Mouse (Mus musculus) lung, embryonic 14.5 days (tissue): Measurements from ENCODE around the gene Glod5. TPM values are rescaled to one million over a fixed set of nuclear protein-coding genes. Genes with fewer than 3 reads are reported as not detected.

Experiments used
- ATAC-seq: fragments of 200-750 bp; cut with Nextera tagmentation; 2 replicates; pipeline ENCODE4 v1.8.0; 2017; ENCODE audit warnings: mild to moderate bottlenecking, moderate TSS enrichment, moderate library complexity; ENCODE audit not compliant: insufficient read depth
- DNase-seq: peaks from one replicate; pipeline ENCODE4 v3.0.0-alpha.2; 2015
- H3K27ac ChIP-seq: fragments of 300-500 bp; sonication (generic); 2 replicates; pipeline ENCODE4 v1.5.1; 2014; ENCODE audit warnings: low read depth, mild to moderate bottlenecking, moderate library complexity
- H3K27me3 ChIP-seq: fragments of 300-500 bp; sonication (generic); 2 replicates; pipeline ENCODE4 v1.6.1; 2014; ENCODE audit warnings: low read length, control low read depth; ENCODE audit not compliant: insufficient read depth
- H3K36me3 ChIP-seq: fragments of 300-500 bp; sonication (generic); 2 replicates; pipeline ENCODE4 v1.6.1; 2014; ENCODE audit warnings: control low read depth; ENCODE audit not compliant: insufficient read depth
- H3K4me1 ChIP-seq: fragments of 300-500 bp; sonication (generic); 2 replicates; pipeline ENCODE4 v1.6.1; 2014; ENCODE audit warnings: antibody characterized with exemption, control low read depth; ENCODE audit not compliant: insufficient read depth
- H3K4me2 ChIP-seq: fragments of 300-500 bp; sonication (generic); 2 replicates; pipeline ENCODE4 v1.6.1; 2014; ENCODE audit warnings: mild to moderate bottlenecking
- H3K4me3 ChIP-seq: fragments of 300-500 bp; sonication (generic); 2 replicates; pipeline ENCODE4 v1.5.1; 2014; ENCODE audit warnings: low read depth, low read length
- H3K9ac ChIP-seq: fragments of 300-500 bp; sonication (generic); 2 replicates; pipeline ENCODE4 v1.6.1; 2014
- H3K9me3 ChIP-seq: fragments of 300-500 bp; sonication (generic); 2 replicates; pipeline ENCODE4 v1.6.1; 2016; ENCODE audit warnings: low read depth, low read length, control low read depth
- CTCF ChIP-seq: IDR thresholded peaks from 2 replicates; pipeline ENCODE4 v1.5.1; 2016; ENCODE audit warnings: antibody characterized with exemption, low read depth
- WGBS: fragments of 180-500 bp; shearing (Covaris S2); extraction: QIAGEN DNeasy Blood & Tissue Kit; methylation state at CpG from one replicate; pipeline ENCODE4 v1.1.7; 2014; 5-methylcytosine and 5-hydroxymethylcytosine counted together
- polyA plus RNA-seq: library from polyadenylated mRNA; unstranded; fragments of >200 nt; fragmentation: Nextera tagmentation; extraction: Ambion mirVana; gene quantifications from 2 replicates; pipeline ENCODE4 v1.2.1, GENCODE M21; 2014

The Glod5 gene
- polyA plus RNA-seq, 1 experiment from 2014 or later, result not detected

GRCm38 (mm10) chrX:8000546-8001192 is 17.6 kb downstream of the Glod5 start:
- WGBS, result 61% methylated on average over 3 of the region's 3 CpGs
- no peaks in the 10 kb centered on the region for H3K4me1 ChIP-seq
- no peak for TF ChIP-seq CTCF

GRCm38 (mm10) chrX:7993068-7993735 is 25.1 kb downstream of the Glod5 start:
- 56% methylated on average over 10 of the region's 10 CpGs for WGBS
- Histone ChIP-seq H3K9ac (no peak overlapping the region), H3K36me3 (no peaks in the 10 kb centered on the region), H3K4me1 (no peaks in the 10 kb centered on the region), H3K4me2 (no peak overlapping the region), H3K4me3 (no peak overlapping the region), H3K27ac (no peak overlapping the region), H3K9me3 (no peaks in the 10 kb centered on the region), H3K27me3 (no peaks in the 10 kb centered on the region)
- DNase-seq, result peak; percentile 18
- TF ChIP-seq CTCF, result no peak
- ATAC-seq, result peak; percentile 21; the same call in 1 of the 2 replicates

More at GRCm38 (mm10) chrX:8000546-8001192, 17.6 kb downstream of the Glod5 start:
- DNase-seq, result no peak
- Histone ChIP-seq H3K4me3 (no peak overlapping the region), H3K4me2 (no peak overlapping the region), H3K27me3 (no peaks in the 10 kb centered on the region), H3K9me3 (no peaks in the 10 kb centered on the region), H3K36me3 (no peaks in the 10 kb centered on the region), H3K27ac (no peak overlapping the region), H3K9ac (no peak overlapping the region)
- ATAC-seq, result no peak

- WGBS, result 53% methylated on average over 8 of the region's 8 CpGs
- Histone ChIP-seq H3K4me1 (no peaks in the 10 kb centered on the region), H3K9me3 (no peaks in the 10 kb centered on the region), H3K4me2 (no peak overlapping the region), H3K4me3 (no peak overlapping the region), H3K36me3 (no peaks in the 10 kb centered on the region), H3K27me3 (no peaks in the 10 kb centered on the region), H3K27ac (no peak overlapping the region), H3K9ac (no peak overlapping the region)
- no peak for DNase-seq
- ATAC-seq, result no peak
- TF ChIP-seq CTCF, result no peak
Observed at GRCm38 (mm10) chrX:7992379-7993067, 25.8 kb downstream of the Glod5 start.

GRCm38 (mm10) chrX:7981368-7981767 is 36.9 kb downstream of the Glod5 start:
- no peak overlapping the region for H3K4me2 ChIP-seq
- H3K27ac ChIP-seq, result no peak overlapping the region
- no peaks in the 10 kb centered on the region for H3K4me1 ChIP-seq
- no peak for TF ChIP-seq CTCF
- no peaks in the 10 kb centered on the region for H3K36me3 ChIP-seq
- WGBS, result 90% methylated on average over 7 of the region's 7 CpGs
- ATAC-seq, result no peak
- DNase-seq, result no peak
- no peaks in the 10 kb centered on the region for H3K9me3 ChIP-seq
- no peaks in the 10 kb centered on the region for H3K27me3 ChIP-seq
- no peak overlapping the region for H3K4me3 ChIP-seq
- H3K9ac ChIP-seq, result no peak overlapping the region

- TF ChIP-seq CTCF, result no peak
- H3K9me3 ChIP-seq, result no peaks in the 10 kb centered on the region
- ATAC-seq, result no peak
- H3K36me3 ChIP-seq, result no peaks in the 10 kb centered on the region
- H3K27ac ChIP-seq, result no peak within 1 kb of the TSS
- H3K4me2 ChIP-seq, result no peak within 1 kb of the TSS
- no peak for DNase-seq
- H3K27me3 ChIP-seq, result no peaks in the 10 kb centered on the region
- no peak within 1 kb of the TSS for H3K9ac ChIP-seq
- H3K4me3 ChIP-seq, result no peak within 1 kb of the TSS
- no peaks in the 10 kb centered on the region for H3K4me1 ChIP-seq
- 93% methylated on average over 11 of the region's 11 CpGs for WGBS
Observed at GRCm38 (mm10) chrX:7977892-7978291, 40.4 kb downstream of the Glod5 start, which contains the start of gene Gata1. Gata1 (minus strand) TSS chrX:7978071.

- Histone ChIP-seq H3K9me3 (no peaks in the 10 kb centered on the region), H3K27ac (no peak overlapping the region), H3K27me3 (no peaks in the 10 kb centered on the region), H3K9ac (no peak overlapping the region), H3K36me3 (no peaks in the 10 kb centered on the region), H3K4me1 (no peaks in the 10 kb centered on the region), H3K4me2 (no peak overlapping the region), H3K4me3 (no peak overlapping the region)
- 50% methylated on average over 4 of the region's 4 CpGs for WGBS
- TF ChIP-seq CTCF, result no peak
- no peak for ATAC-seq
- no peak for DNase-seq
Observed at GRCm38 (mm10) chrX:7971292-7971691, 47.0 kb downstream of the Glod5 start.

- H3K36me3 ChIP-seq, result no peaks in the 10 kb centered on the region
- no peak for TF ChIP-seq CTCF
- 78% methylated on average over 3 of the region's 3 CpGs for WGBS
- H3K4me3 ChIP-seq, result no peak overlapping the region
- no peak overlapping the region for H3K4me2 ChIP-seq
- no peaks in the 10 kb centered on the region for H3K4me1 ChIP-seq
- no peaks in the 10 kb centered on the region for H3K9me3 ChIP-seq
- DNase-seq, result no peak
- no peaks in the 10 kb centered on the region for H3K27me3 ChIP-seq
- H3K9ac ChIP-seq, result no peak overlapping the region
- no peak for ATAC-seq
- no peak overlapping the region for H3K27ac ChIP-seq
Observed at GRCm38 (mm10) chrX:7968899-7969298, 49.4 kb downstream of the Glod5 start.
